Mouse (Mus musculus): ENCODE measurements around the gene Tut7.
"Not testable (repeated sequence)": the region's sequence is repeated elsewhere in the genome, so short reads cannot be mapped to it uniquely, and the experiment has no call there.

The Tut7 gene

DNA sequence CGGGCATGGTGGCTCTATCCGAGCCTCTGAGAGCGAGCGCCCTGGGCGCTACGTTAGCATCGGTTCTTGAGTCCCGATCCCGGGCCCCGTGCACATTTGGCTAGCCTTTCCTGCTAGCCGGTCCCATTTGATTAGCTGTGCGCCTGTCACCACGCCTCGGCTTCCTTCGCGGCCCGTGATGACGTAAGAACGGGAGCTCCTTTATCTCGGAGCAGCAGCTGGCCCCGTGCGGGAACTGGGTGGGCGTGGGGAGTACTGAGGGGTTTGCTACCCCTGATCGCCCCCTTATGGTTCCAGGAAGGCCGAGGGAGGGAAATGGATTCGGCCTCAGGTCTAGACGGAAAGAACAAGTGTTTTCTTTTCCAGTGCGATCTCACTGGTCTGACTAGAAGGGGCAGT lies 52.8 kb downstream of the Tut7 start:
- ATAC-seq (ENCODE audit: insufficient number of reproducible peaks, low FRiP score, low TSS enrichment), result peak; percentile 51

- peak; percentile 96 for ATAC-seq (ENCODE audit: insufficient number of reproducible peaks, low FRiP score, low TSS enrichment)
These were observed 53.4 kb downstream of the Tut7 start, which contains the start of gene Isca1 for GRCm38 (mm10) chr13:59769296-59770163. Gene Isca1 (minus strand): TSS chr13:59769810.

- ATAC-seq (ENCODE audit: insufficient number of reproducible peaks, low FRiP score, low TSS enrichment), result no peak
These were observed 54.4 kb downstream of the Tut7 start for GRCm38 (mm10) chr13:59768531-59768930.

GRCm38 (mm10) chr13:59766786-59767515 lies 56.0 kb downstream of the Tut7 start:
- ATAC-seq (ENCODE audit: insufficient number of reproducible peaks, low FRiP score, low TSS enrichment), result no peak

DNA sequence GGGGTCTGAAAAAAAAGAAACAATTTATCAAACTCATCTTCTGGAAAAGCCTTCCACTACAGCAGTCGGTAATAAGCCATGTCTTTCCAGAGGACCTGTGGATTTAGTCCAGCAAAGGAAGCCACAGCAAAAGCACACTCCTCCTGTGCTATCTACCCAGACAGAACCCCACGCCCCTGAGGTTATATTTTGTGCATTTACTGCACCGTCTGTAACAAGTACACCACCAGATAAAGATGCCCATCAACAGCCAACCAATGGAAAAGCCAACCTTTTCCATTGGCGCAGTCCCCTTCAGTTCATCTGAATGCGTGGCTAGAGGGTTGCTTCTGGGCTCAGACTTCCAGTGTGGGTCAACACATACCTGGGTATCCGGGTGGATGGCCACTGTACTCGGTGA lies 60.2 kb downstream of the Tut7 start:
- no peak for ATAC-seq (ENCODE audit: insufficient number of reproducible peaks, low FRiP score, low TSS enrichment)

- no peak for ATAC-seq (ENCODE audit: insufficient number of reproducible peaks, low FRiP score, low TSS enrichment)
These were observed 66.0 kb downstream of the Tut7 start for GRCm38 (mm10) chr13:59756906-59757305.

GRCm38 (mm10) chr13:59750310-59750709 lies 72.6 kb downstream of the Tut7 start:
- no peak for ATAC-seq (ENCODE audit: insufficient number of reproducible peaks, low FRiP score, low TSS enrichment)

- ATAC-seq (ENCODE audit: insufficient number of reproducible peaks, low FRiP score, low TSS enrichment), result no peak
These were observed 76.2 kb downstream of the Tut7 start, which contains the start of gene 1700014D04Rik for GRCm38 (mm10) chr13:59746711-59747110. Gene 1700014D04Rik (minus strand): TSS chr13:59746752.

GRCm38 (mm10) chr13:59746164-59746563 lies 76.8 kb downstream of the Tut7 start:
- ATAC-seq (ENCODE audit: insufficient number of reproducible peaks, low FRiP score, low TSS enrichment), result no peak

GRCm38 (mm10) chr13:59745462-59745861 lies 77.5 kb downstream of the Tut7 start:
- no peak for ATAC-seq (ENCODE audit: insufficient number of reproducible peaks, low FRiP score, low TSS enrichment)

- ATAC-seq (ENCODE audit: insufficient number of reproducible peaks, low FRiP score, low TSS enrichment), result no peak
These were observed 81.2 kb downstream of the Tut7 start for GRCm38 (mm10) chr13:59741697-59742096.

DNA sequence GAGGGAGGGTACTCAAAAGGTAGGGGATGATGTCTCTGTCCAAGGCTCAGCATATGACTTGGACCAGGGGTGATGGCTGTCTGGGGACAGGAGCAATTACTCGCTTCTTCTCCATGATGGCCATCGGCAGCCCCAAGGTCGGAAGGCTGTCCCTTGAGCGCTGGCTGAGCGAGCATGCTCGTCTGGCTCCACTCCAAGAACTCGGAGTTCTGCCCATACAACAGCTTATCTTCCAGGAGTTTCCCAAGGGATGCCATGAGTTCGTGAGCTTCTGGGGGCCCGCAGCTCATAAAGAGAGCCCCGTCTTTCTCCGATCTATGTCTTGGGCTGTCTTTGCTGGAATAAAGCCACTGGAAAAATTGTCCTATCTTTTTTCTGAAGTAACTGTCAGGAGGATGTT lies 81.9 kb downstream of the Tut7 start:
- no peak for ATAC-seq (ENCODE audit: insufficient number of reproducible peaks, low FRiP score, low TSS enrichment)

DNA sequence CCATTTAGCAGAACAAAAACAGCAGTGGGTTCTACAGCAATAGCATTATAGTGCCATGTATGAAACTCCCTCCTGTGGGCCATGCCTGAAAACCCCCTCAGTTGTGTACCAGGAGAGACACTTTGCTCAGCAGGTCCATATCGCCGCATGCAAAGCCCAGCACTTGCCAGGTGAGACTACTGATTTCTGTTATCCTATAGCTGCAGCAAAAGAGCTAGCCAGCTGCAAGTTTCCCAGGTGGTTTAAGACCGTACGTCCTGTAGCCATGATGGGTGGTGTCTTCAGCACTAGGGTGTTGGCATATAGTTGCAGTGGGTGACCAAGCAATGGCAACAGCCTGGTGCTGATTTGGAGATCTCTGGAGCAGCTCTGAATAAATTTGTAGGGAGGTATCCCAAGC lies 83.5 kb downstream of the Tut7 start:
- ATAC-seq (ENCODE audit: insufficient number of reproducible peaks, low FRiP score, low TSS enrichment), result no peak

DNA sequence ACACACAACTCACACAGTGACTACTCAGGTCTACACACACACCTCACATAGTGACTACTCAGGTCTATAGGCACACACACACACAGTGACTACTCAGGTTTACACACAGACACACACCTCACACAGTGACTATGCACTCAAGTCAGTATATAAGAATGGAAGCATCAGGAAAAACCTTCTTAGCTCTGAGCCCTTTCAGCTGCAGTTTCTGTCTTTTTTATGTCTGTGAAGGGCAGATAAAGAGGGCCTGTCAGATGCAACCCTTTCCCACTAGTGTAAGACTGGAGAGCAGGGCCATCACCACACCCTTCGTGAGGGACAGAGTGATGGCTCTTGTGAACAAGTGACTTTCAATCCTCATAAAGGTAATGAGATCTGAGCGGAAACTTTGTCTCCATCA lies 84.5 kb downstream of the Tut7 start:
- ATAC-seq (ENCODE audit: insufficient number of reproducible peaks, low FRiP score, low TSS enrichment), result no peak

- ATAC-seq (ENCODE audit: insufficient number of reproducible peaks, low FRiP score, low TSS enrichment), result no peak
These were observed 87.8 kb downstream of the Tut7 start for GRCm38 (mm10) chr13:59735190-59735589.

GRCm38 (mm10) chr13:59734347-59734746 lies 88.6 kb downstream of the Tut7 start:
- not testable (repeated sequence) for ATAC-seq (ENCODE audit: insufficient number of reproducible peaks, low FRiP score, low TSS enrichment)

- ATAC-seq (ENCODE audit: insufficient number of reproducible peaks, low FRiP score, low TSS enrichment), result no peak
These were observed 89.0 kb downstream of the Tut7 start for GRCm38 (mm10) chr13:59733936-59734335.

DNA sequence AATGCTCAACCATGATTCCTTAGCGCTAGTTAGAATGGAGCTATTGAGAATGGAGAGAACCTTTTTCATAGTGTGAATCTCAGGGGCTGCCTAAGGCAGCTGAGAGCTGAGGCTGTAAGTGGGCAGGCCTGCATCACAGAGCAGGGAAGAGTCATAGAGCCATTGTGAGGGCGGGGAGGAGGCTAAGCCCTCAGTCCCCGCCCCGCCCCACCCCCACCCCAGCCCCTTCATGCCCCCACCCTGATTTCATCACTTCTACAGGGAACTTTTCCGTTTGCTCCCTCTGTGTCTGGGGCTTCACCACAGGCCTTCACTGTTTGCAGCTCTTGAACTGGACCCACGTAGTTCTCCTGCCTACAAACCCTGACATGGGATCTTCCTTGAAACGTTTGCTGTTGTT lies 91.3 kb downstream of the Tut7 start, which contains the start of gene Spata31d1d:
Gene Spata31d1d (minus strand): TSS at position 101 of the 400 bp plus-strand sequence.
- ATAC-seq (ENCODE audit: insufficient number of reproducible peaks, low FRiP score, low TSS enrichment), result no peak

GRCm38 (mm10) chr13:59728378-59729093 lies 94.4 kb downstream of the Tut7 start:
- peak; percentile 88 for ATAC-seq (ENCODE audit: insufficient number of reproducible peaks, low FRiP score, low TSS enrichment)

GRCm38 (mm10) chr13:59726139-59726867 lies 96.6 kb downstream of the Tut7 start:
- no peak for ATAC-seq (ENCODE audit: insufficient number of reproducible peaks, low FRiP score, low TSS enrichment)
